Mouse (Mus musculus) heart, embryonic 15.5 days (tissue): ENCODE measurements around the gene Eri3. TPM values are rescaled to one million over a fixed set of nuclear protein-coding genes. Genes with fewer than 3 reads are reported as not detected.
A peak's percentile ranks its signal among the peaks of the same experiment; 100 is the strongest.

Source experiments
- ATAC-seq: fragments of 200-750 bp; cut with Nextera tagmentation; replicated peaks from 2 replicates; pipeline ENCODE4 v1.8.0; 2017; ENCODE audit warnings: low read depth, moderate TSS enrichment; ENCODE audit not compliant: insufficient number of reproducible peaks, insufficient read depth, low FRiP score
- H3K27ac ChIP-seq: fragments of 300-500 bp; sonication (generic); 2 replicates; pipeline ENCODE4 v1.5.1; 2015; ENCODE audit warnings: mild to moderate bottlenecking, inconsistent platforms
- H3K27me3 ChIP-seq: fragments of 300-500 bp; sonication (generic); 2 replicates; pipeline ENCODE4 v1.6.1; 2015; ENCODE audit warnings: inconsistent platforms
- H3K36me3 ChIP-seq: fragments of 300-500 bp; sonication (generic); 2 replicates; pipeline ENCODE4 v1.6.1; 2015; ENCODE audit warnings: mild to moderate bottlenecking, inconsistent platforms
- H3K4me1 ChIP-seq: fragments of 300-500 bp; sonication (generic); replicated peaks from 2 replicates; pipeline ENCODE4 v1.6.1; 2015; ENCODE audit warnings: inconsistent platforms
- H3K4me2 ChIP-seq: fragments of 300-500 bp; sonication (generic); 2 replicates; pipeline ENCODE4 v1.6.1; 2015; ENCODE audit warnings: inconsistent platforms, mild to moderate bottlenecking, moderate library complexity
- H3K4me3 ChIP-seq: fragments of 300-500 bp; sonication (generic); 2 replicates; pipeline ENCODE4 v1.5.1; 2015; ENCODE audit warnings: mild to moderate bottlenecking, inconsistent platforms
- H3K9ac ChIP-seq: fragments of 300-500 bp; sonication (generic); 2 replicates; pipeline ENCODE4 v1.6.1; 2015; ENCODE audit warnings: mild to moderate bottlenecking, inconsistent platforms
- H3K9me3 ChIP-seq: fragments of 300-500 bp; sonication (generic); replicated peaks from 2 replicates; pipeline ENCODE4 v1.6.1; 2016; ENCODE audit warnings: inconsistent platforms
- WGBS: fragments of 180-500 bp; shearing (Covaris S2); methylation state at CpG from one replicate; pipeline ENCODE4 v1.1.7; 2015; ENCODE audit warnings: mixed read lengths; 5-methylcytosine and 5-hydroxymethylcytosine counted together
- polyA plus RNA-seq: library from polyadenylated mRNA; unstranded; fragments of >200 nt; fragmentation: Nextera tagmentation; extraction: Ambion mirVana; gene quantifications from 2 replicates; pipeline ENCODE4 v1.2.1, GENCODE M21; 2015

Eri3 gene
- polyA plus RNA-seq, 1 experiment from 2014 or later, result 104 TPM

- Histone ChIP-seq H3K36me3 (no peaks in the 10 kb centered on the region), H3K4me3 (no peak overlapping the region), H3K27ac (no peak overlapping the region), H3K9me3 (no peaks in the 10 kb centered on the region), H3K9ac (no peak overlapping the region), H3K4me2 (no peak overlapping the region), H3K4me1 (no peaks in the 10 kb centered on the region; the same call in 1 of the 2 replicates), H3K27me3 (no peaks in the 10 kb centered on the region)
- ATAC-seq, result no peak
- WGBS, result 90% methylated on average over 10 of the region's 10 CpGs
These were observed 114.4 kb downstream of the Eri3 start for GRCm38 (mm10) chr4:117664411-117665137.

GRCm38 (mm10) chr4:117665531-117665930 lies 115.4 kb downstream of the Eri3 start:
- no peaks in the 10 kb centered on the region for H3K27me3 ChIP-seq
- H3K4me2 ChIP-seq, result no peak overlapping the region
- no peak overlapping the region for H3K9ac ChIP-seq
- H3K4me3 ChIP-seq, result no peak overlapping the region
- no peak for ATAC-seq
- H3K9me3 ChIP-seq, result no peaks in the 10 kb centered on the region
- WGBS, result 86% methylated on average over 7 of the region's 7 CpGs
- no peaks in the 10 kb centered on the region for H3K36me3 ChIP-seq
- no peak overlapping the region for H3K27ac ChIP-seq
- no peaks in the 10 kb centered on the region for H3K4me1 ChIP-seq

- 81% methylated on average over 8 of the region's 8 CpGs for WGBS
- no peak overlapping the region for H3K4me2 ChIP-seq
These were observed 115.9 kb downstream of the Eri3 start for GRCm38 (mm10) chr4:117666054-117666453.

GRCm38 (mm10) chr4:117669874-117670273 lies 119.7 kb downstream of the Eri3 start:
- Histone ChIP-seq H3K27me3 (no peaks in the 10 kb centered on the region), H3K9ac (no peak overlapping the region), H3K9me3 (no peaks in the 10 kb centered on the region), H3K4me1 (no peaks in the 10 kb centered on the region), H3K27ac (no peak overlapping the region), H3K4me2 (no peak overlapping the region), H3K36me3 (peaks cover 25% of the 10 kb centered on the region), H3K4me3 (no peak overlapping the region)
- no peak for ATAC-seq
- WGBS, result 70% methylated on average over 7 of the region's 7 CpGs

More at GRCm38 (mm10) chr4:117666054-117666453, 115.9 kb downstream of the Eri3 start:
- Histone ChIP-seq H3K27ac (no peak overlapping the region), H3K9ac (no peak overlapping the region), H3K4me1 (no peaks in the 10 kb centered on the region), H3K4me3 (no peak overlapping the region), H3K9me3 (no peaks in the 10 kb centered on the region), H3K36me3 (no peaks in the 10 kb centered on the region), H3K27me3 (no peaks in the 10 kb centered on the region)
- ATAC-seq, result no peak

- Histone ChIP-seq H3K27ac (no peak overlapping the region), H3K4me1 (no peaks in the 10 kb centered on the region), H3K36me3 (peaks cover 45% of the 10 kb centered on the region), H3K4me3 (no peak overlapping the region), H3K4me2 (no peak overlapping the region), H3K9ac (no peak overlapping the region), H3K9me3 (no peaks in the 10 kb centered on the region), H3K27me3 (no peaks in the 10 kb centered on the region)
- 69% methylated on average over 9 of the region's 9 CpGs for WGBS
- 0 out of 2 replicates have a peak, but pooled peaks have one; percentile 28 for ATAC-seq
These were observed 121.9 kb downstream of the Eri3 start for GRCm38 (mm10) chr4:117672042-117672441.

GRCm38 (mm10) chr4:117673901-117674300 lies 123.7 kb downstream of the Eri3 start:
- H3K9me3 ChIP-seq, result no peaks in the 10 kb centered on the region
- 73% methylated on average over 3 of the region's 3 CpGs for WGBS

GRCm38 (mm10) chr4:117676903-117677302 lies 126.7 kb downstream of the Eri3 start:
- no peaks in the 10 kb centered on the region for H3K9me3 ChIP-seq
- H3K4me1 ChIP-seq, result peaks cover 7% of the 10 kb centered on the region
- no peaks in the 10 kb centered on the region for H3K27me3 ChIP-seq
- H3K9ac ChIP-seq, result no peak overlapping the region
- H3K4me2 ChIP-seq, result no peak overlapping the region
- no peak overlapping the region for H3K27ac ChIP-seq
- WGBS, result 14% methylated on average over 3 of the region's 3 CpGs
- ATAC-seq, result no peak
- no peak overlapping the region for H3K4me3 ChIP-seq
- H3K36me3 ChIP-seq, result peaks cover 73% of the 10 kb centered on the region

More at GRCm38 (mm10) chr4:117673901-117674300, 123.7 kb downstream of the Eri3 start:
- Histone ChIP-seq H3K27ac (no peak overlapping the region), H3K4me3 (no peak overlapping the region), H3K4me2 (no peak overlapping the region), H3K36me3 (peaks cover 61% of the 10 kb centered on the region), H3K27me3 (no peaks in the 10 kb centered on the region), H3K9ac (no peak overlapping the region), H3K4me1 (no peaks in the 10 kb centered on the region)
- no peak for ATAC-seq

- Histone ChIP-seq H3K4me3 (peak overlapping the region; percentile 91), H3K4me2 (peak overlapping the region; percentile 91), H3K27ac (no peak overlapping the region), H3K9me3 (no peaks in the 10 kb centered on the region), H3K9ac (peak overlapping the region; percentile 77; the same call in 1 of the 2 replicates), H3K36me3 (peaks cover 37% of the 10 kb centered on the region), H3K27me3 (no peaks in the 10 kb centered on the region), H3K4me1 (peaks cover 10% of the 10 kb centered on the region)
- no peak for ATAC-seq
- 74% methylated on average over 6 of the region's 6 CpGs for WGBS
These were observed 130.8 kb downstream of the Eri3 start for GRCm38 (mm10) chr4:117680963-117681362.

GRCm38 (mm10) chr4:117681931-117682461 lies 131.8 kb downstream of the Eri3 start, which contains the start of gene Dmap1:
TSS of gene Dmap1 (minus strand) at chr4:117682273.
- H3K36me3 ChIP-seq, result peaks cover 28% of the 10 kb centered on the region; the same call in 1 of the 2 replicates
- H3K4me3 ChIP-seq, result peak within 1 kb of the TSS; percentile 91
- WGBS, result under 1% methylated on average over 33 of the region's 33 CpGs
- H3K9me3 ChIP-seq, result no peaks in the 10 kb centered on the region
- H3K27ac ChIP-seq, result peak within 1 kb of the TSS; percentile 55
- H3K4me1 ChIP-seq, result peaks cover 10% of the 10 kb centered on the region
- ATAC-seq, result peak; percentile 84
- H3K4me2 ChIP-seq, result peak within 1 kb of the TSS; percentile 91
- peak within 1 kb of the TSS; percentile 77 for H3K9ac ChIP-seq
- H3K27me3 ChIP-seq, result no peaks in the 10 kb centered on the region

GRCm38 (mm10) chr4:117682463-117682862 lies 132.3 kb downstream of the Eri3 start:
- H3K9me3 ChIP-seq, result no peaks in the 10 kb centered on the region
- ATAC-seq, result no peak
- peak overlapping the region; percentile 77 for H3K9ac ChIP-seq
- H3K4me1 ChIP-seq, result peaks cover 10% of the 10 kb centered on the region
- peak overlapping the region; percentile 91 for H3K4me3 ChIP-seq
- H3K4me2 ChIP-seq, result peak overlapping the region; percentile 91
- H3K36me3 ChIP-seq, result peaks cover 24% of the 10 kb centered on the region; the same call in 1 of the 2 replicates
- no peaks in the 10 kb centered on the region for H3K27me3 ChIP-seq
- H3K27ac ChIP-seq, result no peak overlapping the region

GRCm38 (mm10) chr4:117683048-117683768 lies 133.0 kb downstream of the Eri3 start:
- WGBS, result 65% methylated on average over 6 of the region's 6 CpGs
- H3K4me2 ChIP-seq, result no peak overlapping the region; the same call in 1 of the 2 replicates
- no peak overlapping the region for H3K27ac ChIP-seq

More at GRCm38 (mm10) chr4:117683048-117683768, 133.0 kb downstream of the Eri3 start:
- Histone ChIP-seq H3K36me3 (peaks cover 16% of the 10 kb centered on the region; the same call in 1 of the 2 replicates), H3K9ac (no peak overlapping the region), H3K4me1 (peaks cover 10% of the 10 kb centered on the region), H3K4me3 (no peak overlapping the region), H3K9me3 (no peaks in the 10 kb centered on the region), H3K27me3 (no peaks in the 10 kb centered on the region)
- no peak for ATAC-seq
